Mouse (Mus musculus) neural tube, embryonic 12.5 days (tissue): ENCODE data around the gene Ece1. TPM values are rescaled to one million over a fixed set of nuclear protein-coding genes. Genes with fewer than 3 reads are reported as not detected.

ENCODE experiments used
- ATAC-seq: fragments of 200-750 bp; cut with Nextera tagmentation; 2 replicates; pipeline ENCODE4 v1.8.0; 2017; ENCODE audit warnings: low read depth, mild to moderate bottlenecking, moderate TSS enrichment, moderate library complexity; ENCODE audit not compliant: low FRiP score
- H3K27ac ChIP-seq: fragments of 300-500 bp; sonication (generic); 2 replicates; pipeline ENCODE4 v1.5.1; 2016
- H3K27me3 ChIP-seq: fragments of 300-500 bp; sonication (generic); replicated peaks from 2 replicates; pipeline ENCODE4 v1.6.1; 2016; ENCODE audit warnings: mild to moderate bottlenecking
- H3K36me3 ChIP-seq: fragments of 300-500 bp; sonication (generic); 2 replicates; pipeline ENCODE4 v1.6.1; 2016; ENCODE audit warnings: mild to moderate bottlenecking
- H3K4me1 ChIP-seq: fragments of 300-500 bp; sonication (generic); 2 replicates; pipeline ENCODE4 v1.6.1; 2016
- H3K4me2 ChIP-seq: fragments of 300-500 bp; sonication (generic); replicated peaks from 2 replicates; pipeline ENCODE4 v1.6.1; 2016; ENCODE audit warnings: mild to moderate bottlenecking
- H3K4me3 ChIP-seq: fragments of 300-500 bp; sonication (generic); 2 replicates; pipeline ENCODE4 v1.5.1; 2016
- H3K9ac ChIP-seq: fragments of 300-500 bp; sonication (generic); 2 replicates; pipeline ENCODE4 v1.6.1; 2016; ENCODE audit warnings: mild to moderate bottlenecking
- H3K9me3 ChIP-seq: fragments of 300-500 bp; sonication (generic); 2 replicates; pipeline ENCODE4 v1.6.1; 2016; ENCODE audit warnings: mild to moderate bottlenecking
- WGBS: fragments of 180-500 bp; shearing (Covaris S2); methylation state at CpG from one replicate; pipeline ENCODE4 v1.1.7; 2016; 5-methylcytosine and 5-hydroxymethylcytosine counted together
- polyA plus RNA-seq: library from polyadenylated mRNA; unstranded; fragments of >200 nt; fragmentation: Nextera tagmentation; extraction: Ambion mirVana; gene quantifications from 2 replicates; pipeline ENCODE4 v1.2.1, GENCODE M21; 2016

Gene Ece1
- polyA plus RNA-seq, 1 experiment from 2014 or later, result 27.4 TPM

DNA sequence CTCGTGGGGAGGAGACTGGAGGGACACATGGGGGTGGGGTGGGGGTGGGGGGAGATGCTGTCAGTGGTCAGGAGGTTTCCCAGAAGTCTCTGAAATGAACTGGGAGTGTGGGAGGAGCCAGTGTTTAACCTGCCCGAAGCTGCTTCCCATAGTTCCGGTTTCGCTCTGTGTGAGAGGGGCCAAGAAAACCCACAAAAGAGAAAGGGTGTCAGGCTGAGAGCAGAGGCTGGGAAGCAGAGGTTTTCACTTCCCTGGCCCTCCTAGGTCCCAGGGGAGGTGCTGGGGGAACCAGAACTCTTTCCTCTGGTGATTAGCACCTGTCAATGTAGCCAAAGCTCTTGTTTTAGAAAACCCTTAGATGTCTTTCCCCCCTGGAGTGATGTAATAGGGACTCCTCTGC lies 47.4 kb downstream of the Ece1 start:
- no peaks in the 10 kb centered on the region for H3K36me3 ChIP-seq
- H3K27me3 ChIP-seq, result no peaks in the 10 kb centered on the region
- WGBS, result 48% methylated on average over 4 of the region's 4 CpGs
- no peak for ATAC-seq
- H3K4me1 ChIP-seq, result peaks cover 20% of the 10 kb centered on the region
- H3K27ac ChIP-seq, result no peak overlapping the region
- no peak overlapping the region for H3K4me3 ChIP-seq
- H3K4me2 ChIP-seq, result no peak overlapping the region
- H3K9ac ChIP-seq, result no peak overlapping the region
- H3K9me3 ChIP-seq, result no peaks in the 10 kb centered on the region

DNA sequence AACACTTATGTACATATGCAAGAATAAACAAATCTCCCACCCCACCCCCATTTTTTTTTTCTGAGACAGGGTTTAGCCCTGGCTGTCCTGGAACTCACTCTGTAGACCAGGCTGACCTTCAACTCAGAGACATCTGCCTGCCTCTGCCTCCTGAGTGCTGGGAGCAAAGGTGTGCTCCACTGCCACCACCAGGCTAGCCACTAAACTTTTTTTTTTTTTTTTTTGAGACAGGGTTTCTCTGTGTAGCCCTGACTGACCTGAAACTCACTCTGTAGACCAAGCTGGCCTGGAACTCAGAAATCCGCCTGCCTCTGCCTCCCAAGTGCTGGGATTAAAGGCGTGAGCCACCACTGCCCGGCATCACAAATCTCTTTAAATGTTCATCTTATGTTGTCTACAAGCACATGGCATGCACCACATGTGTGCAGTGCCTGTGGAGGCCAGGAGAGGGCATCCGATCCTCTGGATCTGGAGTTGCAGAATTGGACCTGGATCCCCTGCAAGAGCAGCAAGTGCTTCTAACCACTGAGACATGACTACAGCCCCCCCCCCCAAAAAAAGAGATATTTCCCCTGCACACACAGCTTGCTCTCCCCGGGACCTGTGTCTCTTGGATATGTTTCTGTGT lies 48.5 kb downstream of the Ece1 start:
- no peak overlapping the region for H3K4me3 ChIP-seq
- peaks cover 14% of the 10 kb centered on the region for H3K4me1 ChIP-seq
- H3K27ac ChIP-seq, result no peak overlapping the region
- ATAC-seq, result no peak
- no peaks in the 10 kb centered on the region for H3K27me3 ChIP-seq
- H3K9me3 ChIP-seq, result no peaks in the 10 kb centered on the region
- 92% methylated on average over 5 of the region's 5 CpGs for WGBS
- no peak overlapping the region for H3K9ac ChIP-seq
- no peaks in the 10 kb centered on the region for H3K36me3 ChIP-seq
- H3K4me2 ChIP-seq, result no peak overlapping the region

DNA sequence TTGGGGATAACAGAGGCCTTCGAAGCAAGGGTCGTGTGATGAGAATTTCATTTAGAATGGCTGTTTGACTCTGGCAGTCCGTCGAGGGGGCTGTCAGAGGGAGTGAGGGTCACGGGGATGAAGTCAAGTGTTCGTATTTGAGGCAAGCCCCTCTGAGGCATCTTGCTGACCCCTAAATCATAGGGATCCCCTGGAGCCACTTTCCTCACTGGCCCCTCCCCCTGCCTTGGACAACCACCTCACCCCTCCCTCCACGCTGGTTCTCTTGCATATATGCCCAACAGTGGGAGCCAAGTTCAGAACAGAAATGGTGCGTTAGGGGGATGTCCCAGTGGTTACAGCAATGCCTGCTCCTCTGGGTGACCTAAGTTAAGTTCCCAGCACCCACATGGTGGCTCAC lies 49.6 kb downstream of the Ece1 start:
- Histone ChIP-seq H3K27ac (no peak overlapping the region), H3K4me3 (no peak overlapping the region), H3K27me3 (no peaks in the 10 kb centered on the region), H3K9me3 (no peaks in the 10 kb centered on the region), H3K36me3 (no peaks in the 10 kb centered on the region), H3K4me2 (no peak overlapping the region), H3K4me1 (peaks cover 12% of the 10 kb centered on the region), H3K9ac (no peak overlapping the region)
- WGBS, result 87% methylated on average over 8 of the region's 8 CpGs
- no peak for ATAC-seq

DNA sequence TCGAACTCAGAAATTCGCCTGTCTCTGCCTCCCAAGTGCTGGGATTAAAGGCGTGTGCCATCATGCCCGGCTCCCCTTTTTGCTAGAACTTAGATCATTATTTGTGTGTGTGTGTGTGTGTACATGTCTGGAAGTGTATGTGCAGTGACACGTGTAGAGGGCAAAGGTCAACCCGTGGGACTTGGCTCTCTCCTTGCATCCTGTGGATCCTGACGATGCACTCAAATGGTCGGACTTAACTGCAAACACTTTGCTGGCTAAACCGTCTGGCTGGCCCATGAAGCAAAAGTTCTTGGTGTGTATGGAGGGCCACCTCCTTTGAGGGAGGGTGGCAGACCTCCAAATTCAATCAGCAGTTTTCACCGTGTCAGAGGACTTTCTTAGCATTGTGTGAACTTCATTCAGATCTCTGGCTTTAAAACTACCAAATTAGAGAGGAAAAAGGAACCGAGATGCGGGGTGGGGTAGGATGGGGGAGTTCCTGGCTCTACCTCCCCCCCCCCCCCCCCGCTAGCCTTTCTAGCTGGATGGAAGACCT lies 50.8 kb downstream of the Ece1 start:
- ATAC-seq, result no peak
- Histone ChIP-seq H3K27ac (no peak overlapping the region), H3K9me3 (no peaks in the 10 kb centered on the region), H3K4me3 (peak overlapping the region; percentile 42), H3K9ac (peak overlapping the region; percentile 55), H3K4me2 (peak overlapping the region; percentile 96), H3K36me3 (no peaks in the 10 kb centered on the region), H3K4me1 (peaks cover 18% of the 10 kb centered on the region), H3K27me3 (no peaks in the 10 kb centered on the region)
- WGBS, result 56% methylated on average over 12 of the region's 13 CpGs

DNA sequence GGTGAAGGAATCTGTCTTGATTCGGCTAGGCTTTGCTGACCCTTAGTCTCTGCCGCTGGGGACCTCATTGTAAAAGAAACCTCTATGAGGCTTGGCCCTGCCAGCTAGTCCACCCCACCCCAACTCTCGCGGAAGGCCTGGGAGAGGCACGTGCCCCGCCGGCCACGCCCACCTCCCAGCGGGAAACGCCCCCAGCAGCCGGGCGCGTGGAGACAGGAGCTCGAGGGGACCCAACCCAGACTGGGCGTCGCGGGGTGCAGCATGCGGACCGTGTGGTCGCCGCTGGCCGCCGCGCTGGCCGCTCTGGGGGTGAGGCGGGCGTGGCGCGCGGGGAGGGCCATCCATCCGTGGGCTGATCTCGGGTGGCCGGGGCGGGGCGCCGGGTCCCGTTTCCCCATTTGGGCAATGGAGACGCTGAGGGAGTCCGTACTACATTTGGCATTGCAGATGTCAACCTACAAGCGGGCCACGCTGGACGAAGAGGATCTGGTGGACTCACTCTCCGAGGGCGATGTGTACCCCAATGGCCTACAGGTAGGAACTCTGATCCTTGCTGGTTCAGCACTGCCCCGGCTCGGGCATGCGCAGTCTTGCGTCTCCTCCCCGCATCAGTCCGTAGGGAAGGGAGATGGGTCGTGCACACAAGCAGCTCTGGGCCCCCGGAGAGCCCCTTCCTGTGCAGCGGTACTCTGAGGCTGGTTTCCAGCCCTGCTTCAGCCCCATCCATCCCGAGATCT lies 51.5 kb downstream of the Ece1 start:
- Histone ChIP-seq H3K27me3 (no peaks in the 10 kb centered on the region), H3K4me1 (peaks cover 24% of the 10 kb centered on the region), H3K27ac (no peak overlapping the region), H3K4me2 (peak overlapping the region; percentile 96), H3K4me3 (peak overlapping the region; percentile 42), H3K36me3 (no peaks in the 10 kb centered on the region), H3K9me3 (no peaks in the 10 kb centered on the region), H3K9ac (peak overlapping the region; percentile 55)
- WGBS, result 2% methylated on average over 54 of the region's 54 CpGs
- ATAC-seq, result peak; percentile 59

DNA sequence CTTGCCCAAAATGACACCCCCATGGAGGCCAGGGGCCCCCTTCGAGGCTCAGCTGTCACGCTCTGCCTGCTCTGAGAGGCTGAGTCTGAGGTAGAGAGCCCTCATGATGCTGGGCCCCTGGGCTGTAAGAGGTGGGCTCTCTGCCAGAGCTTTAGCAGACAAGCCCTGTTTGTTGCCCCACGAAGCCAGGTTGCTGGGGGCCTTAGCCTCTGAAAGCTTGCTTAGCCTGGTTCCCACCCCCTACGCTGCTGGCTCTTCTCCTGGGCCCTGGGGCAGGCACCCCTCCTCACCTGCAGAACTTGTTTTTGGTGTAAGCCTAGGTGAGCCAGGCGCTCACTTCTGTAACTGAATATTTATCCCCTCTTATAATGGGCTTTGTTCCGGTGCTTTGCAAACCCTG lies 55.6 kb downstream of the Ece1 start:
- Histone ChIP-seq H3K27me3 (no peaks in the 10 kb centered on the region), H3K9me3 (no peaks in the 10 kb centered on the region), H3K9ac (no peak overlapping the region), H3K4me1 (peaks cover 42% of the 10 kb centered on the region), H3K4me2 (no peak overlapping the region), H3K36me3 (no peaks in the 10 kb centered on the region), H3K4me3 (no peak overlapping the region), H3K27ac (no peak overlapping the region)
- WGBS, result 69% methylated on average over 6 of the region's 6 CpGs
- no peak for ATAC-seq

DNA sequence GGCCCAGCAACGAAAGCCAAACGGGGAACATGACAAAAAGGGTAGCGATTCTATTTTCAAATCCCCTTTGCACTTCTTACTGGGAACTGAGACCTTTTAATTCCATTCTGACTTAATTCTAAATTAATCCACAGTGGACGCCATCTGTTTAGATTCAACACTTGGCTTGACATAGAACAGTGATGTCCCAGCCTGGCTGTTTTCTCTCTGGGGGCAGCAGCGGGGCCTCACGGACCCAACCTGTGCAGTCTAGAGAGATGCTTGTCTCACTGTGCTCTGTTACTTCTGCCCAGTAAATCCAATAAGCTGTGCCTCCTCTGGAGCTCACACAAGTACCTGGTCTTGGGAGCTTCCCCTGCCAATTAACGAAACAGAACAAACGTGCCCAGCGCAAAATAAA lies 56.5 kb downstream of the Ece1 start:
- 76% methylated on average over 9 of the region's 9 CpGs for WGBS
- Histone ChIP-seq H3K27me3 (no peaks in the 10 kb centered on the region), H3K4me1 (peaks cover 34% of the 10 kb centered on the region), H3K4me3 (no peak overlapping the region), H3K4me2 (no peak overlapping the region), H3K27ac (no peak overlapping the region), H3K36me3 (no peaks in the 10 kb centered on the region), H3K9ac (no peak overlapping the region), H3K9me3 (no peaks in the 10 kb centered on the region)
- ATAC-seq, result no peak

DNA sequence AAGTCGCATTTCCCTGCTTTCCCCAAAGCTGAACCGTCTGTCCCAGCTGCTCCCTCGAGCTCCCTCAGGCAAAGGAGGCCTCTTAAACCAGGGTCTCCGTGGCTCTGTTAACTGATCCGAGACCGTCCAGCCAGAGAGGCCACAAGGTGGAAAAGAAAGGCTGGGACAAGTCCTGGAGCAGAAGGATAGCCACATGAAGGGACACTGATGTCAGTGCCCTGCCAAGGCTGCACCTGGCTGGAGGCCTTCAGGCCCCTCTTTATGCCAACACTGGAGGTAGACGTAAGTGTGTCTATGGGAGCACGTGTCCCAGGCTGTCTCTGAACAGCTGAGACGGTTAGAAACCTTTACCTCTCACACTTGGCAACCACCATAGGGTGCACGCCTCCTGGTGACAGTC lies 57.1 kb downstream of the Ece1 start:
- ATAC-seq, result no peak
- Histone ChIP-seq H3K4me3 (no peak overlapping the region), H3K27ac (no peak overlapping the region), H3K9ac (no peak overlapping the region), H3K9me3 (no peaks in the 10 kb centered on the region), H3K4me2 (no peak overlapping the region), H3K36me3 (no peaks in the 10 kb centered on the region), H3K27me3 (no peaks in the 10 kb centered on the region), H3K4me1 (peaks cover 30% of the 10 kb centered on the region)
- 63% methylated on average over 10 of the region's 10 CpGs for WGBS

DNA sequence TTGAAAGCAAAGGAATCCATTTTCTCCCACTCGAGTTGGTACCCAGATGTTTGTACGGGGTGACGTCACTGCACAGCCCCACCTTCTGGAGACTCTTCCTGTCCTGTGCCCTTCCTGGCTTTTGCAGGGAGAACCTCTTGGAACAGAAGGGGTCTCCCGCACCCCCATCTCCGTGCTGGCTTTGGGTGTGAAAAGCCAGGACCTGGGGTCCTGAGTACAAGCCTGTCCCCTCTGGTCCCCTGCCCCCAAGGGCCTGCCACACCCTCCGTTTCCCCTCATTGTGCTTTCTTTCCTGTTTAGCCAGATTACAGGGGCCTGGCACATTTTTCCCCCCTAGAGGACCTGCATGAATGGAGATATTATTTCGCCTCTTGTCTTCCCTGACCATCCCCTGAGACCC lies 58.0 kb downstream of the Ece1 start:
- Histone ChIP-seq H3K9ac (no peak overlapping the region), H3K27ac (no peak overlapping the region; the same call in 1 of the 2 replicates), H3K4me2 (no peak overlapping the region), H3K4me1 (peaks cover 30% of the 10 kb centered on the region), H3K9me3 (no peaks in the 10 kb centered on the region), H3K27me3 (no peaks in the 10 kb centered on the region), H3K36me3 (no peaks in the 10 kb centered on the region), H3K4me3 (no peak overlapping the region)
- no peak for ATAC-seq
- WGBS, result 58% methylated on average over 7 of the region's 7 CpGs

DNA sequence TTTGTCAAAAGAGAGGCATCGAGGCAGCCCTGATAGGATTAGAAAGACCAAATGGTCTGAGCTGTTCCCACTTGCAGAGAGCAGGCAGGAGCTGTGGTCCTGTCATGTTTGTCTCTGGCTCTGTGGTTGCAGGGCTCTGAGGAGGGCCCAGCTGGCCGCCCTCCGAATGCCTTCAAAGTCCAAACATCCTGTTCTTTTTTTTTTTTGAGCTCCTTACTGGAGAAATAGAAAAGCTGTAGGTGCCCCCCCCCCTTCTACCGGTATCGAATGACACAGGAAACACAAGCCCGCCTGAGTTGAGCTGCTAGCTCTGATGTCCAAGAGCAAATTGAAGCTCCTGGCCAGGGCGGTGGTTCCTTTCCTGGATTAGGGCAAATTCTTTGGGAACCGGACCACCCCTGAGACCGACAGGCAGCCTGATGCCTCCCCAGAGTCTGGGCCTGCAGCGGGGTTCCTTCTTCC lies 58.5 kb downstream of the Ece1 start:
- Histone ChIP-seq H3K27ac (0 out of 2 replicates have a peak overlapping the region, but pooled peaks have one; percentile 15), H3K27me3 (no peaks in the 10 kb centered on the region), H3K36me3 (no peaks in the 10 kb centered on the region), H3K9ac (no peak overlapping the region), H3K4me1 (peaks cover 30% of the 10 kb centered on the region), H3K9me3 (no peaks in the 10 kb centered on the region), H3K4me2 (no peak overlapping the region), H3K4me3 (no peak overlapping the region)
- no peak for ATAC-seq
- 46% methylated on average over 10 of the region's 10 CpGs for WGBS

DNA sequence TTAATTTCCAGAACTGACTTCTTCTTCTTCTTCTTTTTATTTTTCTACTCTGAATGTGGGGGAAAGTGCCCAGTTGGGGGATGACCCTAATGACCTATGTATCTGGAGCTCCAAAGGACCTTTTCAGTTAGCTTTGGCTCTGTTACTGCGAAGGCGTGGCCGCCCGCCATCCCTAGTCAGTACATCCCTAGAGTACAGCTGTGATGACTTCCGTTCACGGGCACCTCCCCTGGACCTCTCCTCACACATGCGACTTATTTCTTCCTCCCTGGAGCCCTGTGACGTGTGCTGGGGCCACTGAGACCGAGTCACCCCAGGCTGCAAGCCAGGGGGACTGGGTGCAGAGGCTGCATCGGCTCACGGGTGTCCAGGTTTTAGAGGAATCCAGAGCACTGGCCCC lies 59.5 kb downstream of the Ece1 start:
- no peaks in the 10 kb centered on the region for H3K9me3 ChIP-seq
- WGBS, result 88% methylated on average over 11 of the region's 11 CpGs
- H3K4me3 ChIP-seq, result no peak overlapping the region
- H3K4me1 ChIP-seq, result peaks cover 30% of the 10 kb centered on the region
- no peak for ATAC-seq
- H3K9ac ChIP-seq, result no peak overlapping the region
- no peak overlapping the region for H3K4me2 ChIP-seq
- H3K27ac ChIP-seq, result no peak overlapping the region
- H3K27me3 ChIP-seq, result no peaks in the 10 kb centered on the region
- H3K36me3 ChIP-seq, result no peaks in the 10 kb centered on the region

DNA sequence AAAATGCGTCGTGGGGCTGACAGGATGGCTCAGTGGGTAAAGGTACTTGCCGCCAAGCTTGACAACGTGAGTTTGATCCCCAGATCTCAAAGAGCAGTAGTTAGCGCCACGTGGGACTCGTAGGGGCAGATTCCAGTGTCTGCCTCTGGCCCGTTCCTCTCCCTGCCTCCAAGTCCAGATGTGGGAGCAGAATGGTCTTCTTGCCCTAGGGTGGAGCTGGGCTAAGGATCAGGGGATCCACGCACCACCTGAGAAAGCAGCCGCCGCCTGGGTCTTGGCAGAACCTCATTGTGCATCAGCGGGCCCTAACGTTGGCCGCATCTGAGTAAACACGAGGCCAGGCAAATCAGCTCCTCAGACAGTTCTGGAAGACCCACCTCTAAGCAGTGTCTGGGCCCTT lies 61.0 kb downstream of the Ece1 start:
- no peaks in the 10 kb centered on the region for H3K27me3 ChIP-seq
- H3K4me3 ChIP-seq, result no peak overlapping the region
- H3K4me1 ChIP-seq, result peaks cover 25% of the 10 kb centered on the region
- no peaks in the 10 kb centered on the region for H3K9me3 ChIP-seq
- H3K9ac ChIP-seq, result no peak overlapping the region
- ATAC-seq, result no peak
- H3K27ac ChIP-seq, result no peak overlapping the region
- peaks cover 2% of the 10 kb centered on the region; the same call in 1 of the 2 replicates for H3K36me3 ChIP-seq
- H3K4me2 ChIP-seq, result no peak overlapping the region
- WGBS, result 90% methylated on average over 15 of the region's 15 CpGs
